Mouse (Mus musculus) embryonic fibroblast, embryonic 13.5 days (primary cell): ENCODE results near the gene Klhl22.

Source experiments
- CTCF ChIP-seq: IDR thresholded peaks from 2 replicates; pipeline ENCODE4 v1.5.1; 2011; ENCODE audit warnings: mild to moderate bottlenecking, control low read depth, low read length, moderate library complexity, borderline replicate concordance; ENCODE audit not compliant: insufficient read depth
- POLR2A ChIP-seq: IDR thresholded peaks from 2 replicates; pipeline ENCODE4 v1.6.1; 2011; ENCODE audit warnings: low read depth, mild to moderate bottlenecking, control low read depth, low read length, moderate library complexity

DNA sequence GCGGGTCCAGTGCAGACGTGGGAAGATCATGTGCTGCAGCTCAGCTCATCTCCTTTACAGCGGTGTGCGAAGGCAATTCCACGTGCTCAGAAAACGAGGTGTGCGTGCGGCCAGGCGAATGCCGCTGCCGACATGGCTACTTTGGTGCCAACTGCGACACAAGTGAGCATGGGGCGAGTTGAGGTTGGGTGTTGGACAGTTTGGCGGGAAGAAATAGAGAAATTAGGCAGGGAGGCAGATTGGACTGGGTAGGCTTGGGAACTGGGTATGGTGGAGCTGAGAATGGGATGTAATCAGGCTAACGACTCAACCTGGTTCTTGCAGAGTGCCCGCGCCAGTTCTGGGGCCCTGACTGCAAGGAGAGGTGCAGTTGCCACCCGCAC is 43.0 kb downstream of the Klhl22 start:
- TF ChIP-seq CTCF, result no peak
- TF ChIP-seq POLR2A, result no peak
